Mouse (Mus musculus) ES-Bruce4 (cell line): ENCODE measurements around the gene Fam122a. TPM values are rescaled to one million over a fixed set of nuclear protein-coding genes. Genes with fewer than 3 reads are reported as not detected.

Experiments used
- H3K27ac ChIP-seq: 2 replicates; pipeline ENCODE4 v1.5.1; 2012; ENCODE audit warnings: low read length, inconsistent platforms; ENCODE audit not compliant: insufficient read depth
- H3K27me3 ChIP-seq: 2 replicates; pipeline ENCODE4 v1.6.1; 2012; ENCODE audit warnings: mild to moderate bottlenecking, low read length, inconsistent platforms; ENCODE audit not compliant: control insufficient read depth, poor library complexity, insufficient read depth, severe bottlenecking
- H3K36me3 ChIP-seq: 2 replicates; pipeline ENCODE4 v1.6.1; 2012; ENCODE audit warnings: inconsistent platforms, mild to moderate bottlenecking, low read length, moderate library complexity; ENCODE audit not compliant: control insufficient read depth, poor library complexity, insufficient read depth, severe bottlenecking
- H3K4me1 ChIP-seq: one replicate; pipeline ENCODE4 v1.8.1; 2011; ENCODE audit warnings: low read length; ENCODE audit not compliant: control insufficient read depth, insufficient read depth
- H3K4me3 ChIP-seq: 2 replicates; pipeline ENCODE4 v1.5.1; 2011; ENCODE audit warnings: low read depth, mild to moderate bottlenecking, low read length
- H3K9ac ChIP-seq: 2 replicates; pipeline ENCODE4 v1.6.1; 2012; ENCODE audit warnings: low read depth, mild to moderate bottlenecking, inconsistent platforms; ENCODE audit not compliant: poor library complexity, severe bottlenecking
- H3K9me3 ChIP-seq: replicated peaks from 2 replicates; pipeline ENCODE4 v1.6.1; 2012; ENCODE audit warnings: mild to moderate bottlenecking, low read length, inconsistent platforms; ENCODE audit not compliant: control insufficient read depth, poor library complexity, insufficient read depth, severe bottlenecking
- CTCF ChIP-seq: IDR thresholded peaks from one replicate; pipeline ENCODE4 v1.8.1; 2011; ENCODE audit warnings: low read depth, low read length
- EP300 ChIP-seq: IDR thresholded peaks from 2 replicates; pipeline ENCODE4 v1.6.1; 2011; ENCODE audit warnings: low read depth, low read length; ENCODE audit not compliant: insufficient read depth
- POLR2A ChIP-seq: IDR thresholded peaks from one replicate; pipeline ENCODE4 v1.8.1; 2011; ENCODE audit warnings: low read length; ENCODE audit not compliant: insufficient read depth
- polyA plus RNA-seq: library from polyadenylated mRNA; stranded (reverse); fragments of >200 nt; gene quantifications from 2 replicates; pipeline ENCODE4 v1.2.4, GENCODE M21; 2011; ENCODE audit warnings: low read depth; ENCODE audit not compliant: missing spikeins, insufficient read depth, insufficient read length

The Fam122a gene
- polyA plus RNA-seq, 1 experiment: 8.6 TPM

- Histone ChIP-seq H3K4me1 (no peaks in the 10 kb centered on the region), H3K27ac (no peak overlapping the region), H3K9ac (no peak overlapping the region), H3K4me3 (no peak overlapping the region), H3K27me3 (no peaks in the 10 kb centered on the region), H3K36me3 (no peaks in the 10 kb centered on the region), H3K9me3 (no peaks in the 10 kb centered on the region)
- TF ChIP-seq POLR2A (no peak), EP300 (no peak), CTCF (no peak)
Measured at GRCm38 (mm10) chr19:24456591-24457231, 20.4 kb downstream of the Fam122a start.

- H3K27me3 ChIP-seq: no peaks in the 10 kb centered on the region
- H3K9me3 ChIP-seq: no peaks in the 10 kb centered on the region
- no peaks in the 10 kb centered on the region for H3K36me3 ChIP-seq
- H3K9ac ChIP-seq: no peak overlapping the region
- no peak overlapping the region for H3K4me3 ChIP-seq
- H3K4me1 ChIP-seq: no peaks in the 10 kb centered on the region
- no peak overlapping the region for H3K27ac ChIP-seq
- TF ChIP-seq CTCF (no peak), EP300 (no peak), POLR2A (no peak)
Measured at GRCm38 (mm10) chr19:24455249-24455960, 21.8 kb downstream of the Fam122a start.

DNA sequence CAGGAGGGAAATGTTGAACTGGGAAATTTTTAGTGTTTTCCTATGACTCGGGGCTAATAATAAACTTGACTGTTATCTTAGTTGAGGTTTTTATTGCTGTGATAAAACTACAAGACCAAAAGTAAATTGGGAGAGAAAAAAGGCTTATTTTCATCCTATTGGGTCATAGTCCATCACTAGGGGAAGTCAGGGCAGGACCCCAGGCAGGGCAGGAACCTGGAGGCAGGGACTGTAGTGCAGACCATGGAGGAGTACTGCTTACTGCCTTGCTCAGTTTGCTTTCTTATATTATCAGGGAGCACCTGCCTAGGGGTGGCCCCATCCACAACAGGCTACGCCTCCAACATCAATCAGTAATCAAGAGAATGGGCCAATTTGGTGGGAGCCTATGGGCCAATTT lies 22.7 kb downstream of the Fam122a start:
- Histone ChIP-seq H3K9me3 (no peaks in the 10 kb centered on the region), H3K27me3 (no peaks in the 10 kb centered on the region), H3K9ac (no peak overlapping the region), H3K36me3 (no peaks in the 10 kb centered on the region), H3K4me3 (no peak overlapping the region), H3K27ac (no peak overlapping the region), H3K4me1 (no peaks in the 10 kb centered on the region)
- TF ChIP-seq CTCF: no peak

DNA sequence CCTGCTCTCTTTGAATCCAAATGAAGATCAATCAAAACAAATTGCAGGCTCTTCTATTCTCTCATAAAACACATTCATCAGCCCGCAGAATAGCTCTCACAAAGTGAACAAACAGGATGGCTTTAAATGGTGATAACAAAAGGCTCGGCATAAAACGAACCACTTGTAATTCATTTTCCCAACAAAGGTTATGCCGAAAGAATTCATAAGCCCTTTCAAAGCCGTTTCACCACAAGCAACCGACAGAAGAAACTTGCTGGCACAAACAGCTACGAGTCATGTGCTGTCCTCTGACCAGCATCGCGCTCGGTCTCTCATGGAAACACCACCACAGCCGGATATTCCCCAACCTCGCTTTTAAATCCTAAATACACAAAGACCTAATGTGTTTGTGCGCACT lies 23.8 kb downstream of the Fam122a start:
- H3K4me3 ChIP-seq: no peak overlapping the region
- H3K9ac ChIP-seq: no peak overlapping the region
- no peak for TF ChIP-seq CTCF
- no peak for TF ChIP-seq POLR2A
- TF ChIP-seq EP300: no peak
- H3K36me3 ChIP-seq: no peaks in the 10 kb centered on the region
- H3K27me3 ChIP-seq: no peaks in the 10 kb centered on the region
- no peaks in the 10 kb centered on the region for H3K4me1 ChIP-seq
- no peaks in the 10 kb centered on the region for H3K9me3 ChIP-seq
- H3K27ac ChIP-seq: no peak overlapping the region

DNA sequence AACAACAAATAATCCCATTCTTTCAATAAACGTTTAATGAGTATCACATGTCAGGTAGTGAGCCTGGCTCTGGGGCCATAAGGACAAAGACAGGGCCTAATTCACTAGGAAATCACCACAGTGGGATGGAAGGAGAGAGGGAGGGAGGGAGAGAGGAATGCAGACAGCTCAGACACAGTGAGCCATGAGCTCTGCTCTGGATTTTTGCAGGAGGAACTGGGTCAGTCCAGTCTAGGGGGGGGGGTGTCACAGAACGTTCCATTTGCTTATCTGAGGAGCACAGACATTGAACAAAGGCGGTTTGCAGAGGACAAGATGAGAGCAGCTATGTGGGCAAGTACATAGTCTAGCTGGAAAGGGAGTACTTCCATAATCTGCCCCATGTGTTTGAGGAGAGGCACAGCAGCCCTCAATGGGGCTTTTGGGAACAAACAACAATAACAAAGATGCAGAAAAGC lies 24.7 kb downstream of the Fam122a start:
- no peak overlapping the region for H3K4me3 ChIP-seq
- no peaks in the 10 kb centered on the region for H3K9me3 ChIP-seq
- H3K27ac ChIP-seq: no peak overlapping the region
- no peaks in the 10 kb centered on the region for H3K27me3 ChIP-seq
- H3K36me3 ChIP-seq: no peaks in the 10 kb centered on the region
- TF ChIP-seq EP300: no peak
- no peak for TF ChIP-seq POLR2A
- no peak for TF ChIP-seq CTCF
- no peaks in the 10 kb centered on the region for H3K4me1 ChIP-seq
- H3K9ac ChIP-seq: no peak overlapping the region

GRCm38 (mm10) chr19:24451626-24452025 lies 25.5 kb downstream of the Fam122a start:
- H3K27ac ChIP-seq: no peak overlapping the region

More at GRCm38 (mm10) chr19:24451626-24452025, 25.5 kb downstream of the Fam122a start:
- H3K4me1 ChIP-seq: no peaks in the 10 kb centered on the region
- H3K9me3 ChIP-seq: no peaks in the 10 kb centered on the region
- no peaks in the 10 kb centered on the region for H3K36me3 ChIP-seq
- H3K9ac ChIP-seq: no peak overlapping the region
- H3K4me3 ChIP-seq: no peak overlapping the region
- TF ChIP-seq EP300: no peak
- no peak for TF ChIP-seq POLR2A
- no peak for TF ChIP-seq CTCF
- H3K27me3 ChIP-seq: no peaks in the 10 kb centered on the region
